Mouse (Mus musculus): ENCODE measurements around the gene Git1. TPM values are rescaled to one million over a fixed set of nuclear protein-coding genes. Genes with fewer than 3 reads are reported as not detected.

The Git1 gene
- total and polyA plus RNA-seq, 3 experiments = 8.8 to 57.8 (median 28.9) TPM

DNA sequence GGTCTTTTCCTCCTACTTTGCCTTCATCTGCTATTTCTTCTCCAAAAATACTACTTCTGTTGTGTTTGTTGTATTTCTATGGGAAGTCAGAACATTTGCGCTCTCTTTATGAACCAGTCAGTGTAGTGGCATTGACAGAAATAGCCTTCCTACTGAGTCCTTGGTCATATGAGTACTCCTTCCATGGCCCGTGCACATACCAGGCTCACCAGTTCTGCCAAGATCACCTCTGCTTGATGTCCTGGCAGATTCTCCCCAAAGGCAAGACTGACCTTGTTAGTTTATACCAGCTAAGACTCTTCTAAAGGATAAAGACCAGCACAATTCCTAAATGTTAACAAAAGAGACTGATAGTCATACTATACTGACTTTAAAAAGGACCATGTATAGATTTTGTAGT is 41.7 kb upstream of the Git1 start:
- no peak for DNase-seq (ENCODE audit: extremely low read depth)
- Histone ChIP-seq H3K4me1 (ENCODE audit: control insufficient read depth in 1 of 2, insufficient read depth in 2 of 2) (peaks cover 0 to 12% of the 10 kb centered on the region in 2 experiments; a peak in 2 of 4 replicates), H3K79me2 (replicated peaks; ENCODE audit: control insufficient read depth, extremely low read depth, insufficient read depth, poor library complexity, severe bottlenecking) (no peaks in the 10 kb centered on the region), H3K4me3 (replicated peaks in 1 of 3; ENCODE audit: low read depth in 2 of 3, low read length in 2 of 3, poor library complexity in 1 of 3) (no peak overlapping the region), H3K4me2 (ENCODE audit: insufficient read depth, low read depth, poor library complexity, severe bottlenecking) (no peak overlapping the region), H3K27ac (ENCODE audit: insufficient read depth, low read depth) (no peak overlapping the region), H3K36me3 (replicated peaks in 1 of 2; ENCODE audit: control insufficient read depth in 1 of 2, insufficient read depth in 1 of 2, low read length in 1 of 2) (peaks cover 32 to 76% of the 10 kb centered on the region in 2 experiments), H3K9ac (ENCODE audit: insufficient read depth, low read depth) (no peak overlapping the region), H3K9me3 (replicated peaks; ENCODE audit: low read length) (no peaks in the 10 kb centered on the region), H3K27me3 (replicated peaks) (no peaks in the 10 kb centered on the region)
- in situ Hi-C loops (cut with MboI; ENCODE audit: low pct_ligation_motif_present, low pct_unique_long_range_greater_than_20kb, low sequenced_read_pairs) = loop anchor here (25.0 kb wide), 1 partner anchor 464 kb away; the partner anchor contains the start of gene Slc6a4
- TF ChIP-seq GABPA (IDR thresholded peaks at IDR 0.05; ENCODE audit: insufficient replicate concordance, low read depth, low read length) (no peak), UBTF (IDR thresholded peaks at IDR 0.05; ENCODE audit: low read depth, low read length) (no peak), CHD2 (IDR thresholded peaks at IDR 0.05; ENCODE audit: low read length) (no peak), MAFK (IDR thresholded peaks at IDR 0.05; ENCODE audit: insufficient replicate concordance, low read length) (no peak), TBP (conservative IDR thresholded peaks at IDR 0.05; ENCODE audit: low read depth, low read length) (no peak), E2F4 (IDR thresholded peaks at IDR 0.05; ENCODE audit: insufficient replicate concordance, low read depth, low read length) (no peak), POLR2AphosphoS2 (IDR thresholded peaks at IDR 0.05; ENCODE audit: low read depth, low read length) (no peak), CTCF (conservative IDR thresholded peaks at IDR 0.05 in 1 of 2, IDR thresholded peaks at IDR 0.05 in 1 of 2; ENCODE audit: low read depth in 2 of 2, low read length in 2 of 2) (no peak), NRF1 (IDR thresholded peaks at IDR 0.05; ENCODE audit: low read depth, low read length) (no peak), SMC3 (IDR thresholded peaks at IDR 0.05; ENCODE audit: low read depth, low read length) (no peak), JUND (conservative IDR thresholded peaks at IDR 0.05; ENCODE audit: low read depth, low read length) (no peak), RAD21 (IDR thresholded peaks at IDR 0.05; ENCODE audit: low read depth, low read length) (no peak), ZMIZ1 (IDR thresholded peaks at IDR 0.05; ENCODE audit: low read depth, low read length) (no peak)
- dilution Hi-C loops (cut with MboI; ENCODE audit: extremely low pct_ligation_motif_present, extremely low pct_unique_long_range_greater_than_20kb, low sequenced_read_pairs) = no loop called here

DNA sequence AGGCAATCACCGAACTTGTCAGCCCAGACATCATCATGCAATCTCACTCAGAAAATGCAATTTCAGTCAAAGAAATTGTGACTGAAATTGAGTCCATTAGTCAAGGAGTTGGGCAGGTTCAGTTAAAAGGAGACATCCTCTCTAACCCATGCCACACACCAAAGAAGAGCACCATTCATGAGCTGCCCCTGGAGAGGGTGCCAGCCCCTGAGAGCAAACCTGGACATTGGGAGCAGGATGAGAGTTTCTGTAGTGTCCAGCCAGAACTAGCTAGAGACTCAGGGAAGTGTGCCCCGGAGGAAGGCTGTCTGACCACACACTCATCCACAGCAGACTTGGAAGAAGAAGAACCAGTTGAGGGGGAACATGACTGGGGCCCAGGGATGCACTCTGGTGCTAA is 40.0 kb upstream of the Git1 start:
- Histone ChIP-seq H3K27me3 (replicated peaks) (no peaks in the 10 kb centered on the region), H3K36me3 (replicated peaks in 1 of 2; ENCODE audit: control insufficient read depth in 1 of 2, insufficient read depth in 1 of 2, low read length in 1 of 2) (peaks cover 32 to 81% of the 10 kb centered on the region in 2 experiments), H3K4me1 (ENCODE audit: control insufficient read depth in 1 of 2, insufficient read depth in 2 of 2) (peaks cover 0 to 6% of the 10 kb centered on the region in 2 experiments; a peak in 1 of 4 replicates)

More for the DNA sequence above, 40.0 kb upstream of the Git1 start:
- Histone ChIP-seq H3K9ac (ENCODE audit: insufficient read depth, low read depth) (no peak overlapping the region), H3K79me2 (replicated peaks; ENCODE audit: control insufficient read depth, extremely low read depth, insufficient read depth, poor library complexity, severe bottlenecking) (no peaks in the 10 kb centered on the region), H3K9me3 (replicated peaks; ENCODE audit: low read length) (no peaks in the 10 kb centered on the region), H3K4me2 (ENCODE audit: insufficient read depth, low read depth, poor library complexity, severe bottlenecking) (no peak overlapping the region), H3K27ac (ENCODE audit: insufficient read depth, low read depth) (no peak overlapping the region), H3K4me3 (replicated peaks in 1 of 3; ENCODE audit: low read depth in 2 of 3, low read length in 2 of 3, poor library complexity in 1 of 3) (no peak overlapping the region)
- in situ Hi-C loops (cut with MboI; ENCODE audit: low pct_ligation_motif_present, low pct_unique_long_range_greater_than_20kb, low sequenced_read_pairs) (loop anchor here (25.0 kb wide), 1 partner anchor 466 kb away; the partner anchor contains the start of gene Slc6a4), dilution Hi-C loops (cut with MboI; ENCODE audit: extremely low pct_ligation_motif_present, extremely low pct_unique_long_range_greater_than_20kb, low sequenced_read_pairs) (no loop called here)
- TF ChIP-seq RAD21 (IDR thresholded peaks at IDR 0.05; ENCODE audit: low read depth, low read length) (no peak), MAFK (IDR thresholded peaks at IDR 0.05; ENCODE audit: insufficient replicate concordance, low read length) (no peak), ZKSCAN1 (IDR thresholded peaks at IDR 0.05; ENCODE audit: borderline replicate concordance, low read depth, low read length) (no peak), ETS1 (conservative IDR thresholded peaks at IDR 0.05; ENCODE audit: low read depth, low read length) (no peak), NRF1 (IDR thresholded peaks at IDR 0.05; ENCODE audit: low read depth, low read length) (no peak)
- DNase-seq (ENCODE audit: extremely low read depth) = no peak

Data from CH12.LX (cell line).